Mouse (Mus musculus) heart, adult 9 months (tissue): ENCODE results near the gene Itsn1.

Source experiments
- DNase-seq, 2 experiments: peaks; one replicate each; pipeline ENCODE4 v3.0.0; 2022; ENCODE audit warnings: low spot score in 2 of 2

Gene Itsn1

GRCm38 (mm10) chr16:91870158-91870582 is 141.1 kb downstream of the Itsn1 start:
- no peak for DNase-seq

DNA sequence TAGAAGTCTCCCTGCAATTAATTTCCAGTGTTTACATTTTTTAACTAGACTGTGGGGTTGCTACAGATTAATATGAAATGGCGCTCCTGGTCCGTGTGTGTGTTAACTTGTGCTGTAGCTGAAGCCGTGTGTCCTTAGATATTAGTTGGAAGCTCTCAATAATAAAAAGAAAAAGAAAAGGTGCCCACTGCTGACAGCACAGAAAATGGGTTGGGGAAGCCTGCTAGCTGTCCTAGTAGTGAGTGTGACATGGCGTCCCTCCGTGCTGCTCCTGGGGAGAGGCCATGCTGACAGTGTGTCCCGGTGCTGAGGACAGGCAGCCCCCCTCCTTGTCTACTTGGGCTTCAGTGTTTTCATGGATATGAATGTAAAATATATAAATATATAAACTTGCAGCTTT is 142.1 kb downstream of the Itsn1 start:
- no peak for DNase-seq

DNA sequence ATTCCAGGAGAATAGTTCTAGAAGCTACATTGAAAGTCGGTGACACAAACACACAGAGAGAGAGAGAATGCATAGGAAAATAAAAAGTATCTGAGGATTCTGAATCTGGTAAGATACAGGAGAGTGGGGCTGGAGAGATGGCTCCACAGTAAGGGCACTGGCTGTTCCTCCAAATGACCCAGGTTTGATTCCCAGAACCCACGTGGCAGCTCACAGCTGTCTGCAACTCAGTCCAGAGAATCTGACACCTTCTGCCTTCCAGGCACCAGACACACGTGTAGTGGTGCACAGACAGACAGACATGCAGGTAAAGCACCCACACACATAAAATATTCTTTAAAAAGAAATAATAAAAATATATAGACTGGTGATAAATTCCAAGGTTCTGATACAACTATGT is 144.6 kb downstream of the Itsn1 start:
- no peak for DNase-seq

- DNase-seq = no peak
Measured at GRCm38 (mm10) chr16:91875567-91876344, 146.7 kb downstream of the Itsn1 start.

GRCm38 (mm10) chr16:91876457-91876856 is 147.4 kb downstream of the Itsn1 start:
- no peak for DNase-seq

GRCm38 (mm10) chr16:91879101-91879500 is 150.0 kb downstream of the Itsn1 start:
- no peak for DNase-seq

GRCm38 (mm10) chr16:91880869-91881767 is 152.0 kb downstream of the Itsn1 start:
- no peak for DNase-seq

DNA sequence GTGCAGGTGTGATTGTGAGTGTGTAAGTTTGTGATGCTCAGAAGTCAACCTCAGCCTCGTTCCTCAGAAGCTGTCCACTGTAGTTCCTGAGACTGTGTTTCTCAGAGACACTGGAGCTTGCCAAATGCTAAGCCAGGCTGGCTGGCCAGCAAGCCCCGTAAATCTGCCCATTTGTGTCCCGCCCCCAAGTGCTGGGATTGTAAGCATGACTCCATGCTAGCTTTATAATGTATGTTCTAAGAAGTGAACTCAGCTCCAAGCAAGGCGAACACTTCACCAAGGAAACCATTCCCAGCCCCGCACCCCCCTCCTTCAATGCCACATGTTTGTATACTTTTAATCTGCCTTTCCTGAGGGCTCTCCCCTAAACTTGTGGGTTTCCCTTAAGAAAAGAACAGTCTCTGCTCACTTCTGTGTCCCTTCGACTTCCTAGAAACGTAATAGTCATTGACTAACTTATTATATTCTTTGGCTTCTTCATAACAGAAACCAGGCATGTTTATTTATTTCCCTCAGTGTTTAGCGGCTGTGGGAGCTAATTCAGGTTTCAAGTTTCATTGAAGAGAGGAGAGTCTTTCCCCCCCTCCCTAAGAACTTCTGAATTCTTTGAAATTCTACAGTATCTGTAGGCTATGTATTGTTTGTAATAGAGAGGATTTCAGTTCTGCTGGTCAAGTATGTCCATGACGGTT is 153.2 kb downstream of the Itsn1 start:
- DNase-seq = no peak

GRCm38 (mm10) chr16:91883636-91884035 is 154.6 kb downstream of the Itsn1 start:
- no peak for DNase-seq

GRCm38 (mm10) chr16:91884196-91884595 is 155.1 kb downstream of the Itsn1 start:
- DNase-seq = no peak

- DNase-seq = no peak
Measured at GRCm38 (mm10) chr16:91885389-91886122, 156.5 kb downstream of the Itsn1 start.

DNA sequence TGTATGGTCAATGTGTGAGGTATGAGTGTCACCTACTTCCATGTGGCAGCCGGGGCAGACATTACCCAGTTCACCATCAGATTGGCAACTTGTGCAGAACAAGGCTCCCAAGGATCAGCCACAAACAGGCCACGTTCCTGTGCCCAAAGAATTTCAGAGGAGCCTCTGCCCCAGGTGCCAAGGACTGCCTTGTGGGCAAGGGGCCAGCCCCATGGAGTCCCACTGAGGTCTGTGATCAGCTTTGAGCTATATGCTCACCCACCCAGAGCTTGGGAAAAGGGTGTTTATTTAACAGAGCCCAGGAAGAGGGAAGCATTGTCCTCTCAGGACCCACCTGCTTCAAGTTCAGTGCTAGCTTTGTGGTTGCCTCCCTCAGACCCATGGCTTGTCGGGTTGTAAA is 159.3 kb downstream of the Itsn1 start:
- no peak for DNase-seq

DNA sequence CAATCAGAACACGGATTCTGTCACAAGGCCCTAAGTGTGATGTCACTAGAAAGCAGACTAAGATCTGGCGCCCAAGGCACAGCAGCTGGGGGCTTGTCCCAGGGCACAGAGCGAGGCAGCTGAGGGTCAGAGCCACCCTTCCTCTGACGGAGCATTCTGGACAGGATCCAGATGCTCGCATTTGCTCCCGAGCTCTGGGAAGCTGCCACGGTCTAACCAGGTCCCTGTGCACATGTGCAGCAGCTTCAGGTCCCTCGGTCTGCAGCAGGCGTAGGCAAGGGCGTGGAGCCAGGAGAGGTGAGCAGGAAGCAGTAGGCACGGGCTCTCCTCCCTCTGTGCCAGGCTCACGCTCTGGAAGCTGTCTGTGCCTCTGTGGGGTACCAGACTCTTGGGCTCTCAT is 160.8 kb downstream of the Itsn1 start:
- DNase-seq = peak in 1 of 2 experiments; percentile 12

- DNase-seq = no peak
Measured at GRCm38 (mm10) chr16:91891218-91891617, 162.1 kb downstream of the Itsn1 start.

DNA sequence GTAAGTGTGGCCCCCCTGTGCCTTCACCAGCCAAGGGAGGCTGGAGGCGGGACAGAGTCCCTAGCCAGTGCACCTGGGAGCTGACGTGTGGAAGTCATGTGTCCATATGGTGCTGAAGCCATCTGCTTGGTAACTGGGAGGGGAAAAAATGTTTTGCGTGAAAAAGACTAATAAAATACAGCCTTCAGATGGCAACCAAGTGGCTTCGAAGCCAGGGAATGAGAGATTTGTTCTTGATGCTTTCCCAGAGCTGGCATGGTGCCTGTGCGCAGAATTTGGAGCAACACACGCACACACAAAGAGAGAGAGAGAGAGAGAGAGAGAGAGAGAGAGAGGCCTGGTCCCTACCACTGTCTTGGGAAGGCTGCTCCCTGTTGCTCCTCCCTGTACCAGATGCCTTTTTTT is 167.3 kb downstream of the Itsn1 start:
- no peak for DNase-seq

- no peak for DNase-seq
Measured at GRCm38 (mm10) chr16:91898850-91899848, 170.1 kb downstream of the Itsn1 start.

- no peak for DNase-seq
Measured at GRCm38 (mm10) chr16:91900274-91900673, 171.2 kb downstream of the Itsn1 start.

- no peak for DNase-seq
Measured at GRCm38 (mm10) chr16:91903801-91904506, 174.9 kb downstream of the Itsn1 start.

DNA sequence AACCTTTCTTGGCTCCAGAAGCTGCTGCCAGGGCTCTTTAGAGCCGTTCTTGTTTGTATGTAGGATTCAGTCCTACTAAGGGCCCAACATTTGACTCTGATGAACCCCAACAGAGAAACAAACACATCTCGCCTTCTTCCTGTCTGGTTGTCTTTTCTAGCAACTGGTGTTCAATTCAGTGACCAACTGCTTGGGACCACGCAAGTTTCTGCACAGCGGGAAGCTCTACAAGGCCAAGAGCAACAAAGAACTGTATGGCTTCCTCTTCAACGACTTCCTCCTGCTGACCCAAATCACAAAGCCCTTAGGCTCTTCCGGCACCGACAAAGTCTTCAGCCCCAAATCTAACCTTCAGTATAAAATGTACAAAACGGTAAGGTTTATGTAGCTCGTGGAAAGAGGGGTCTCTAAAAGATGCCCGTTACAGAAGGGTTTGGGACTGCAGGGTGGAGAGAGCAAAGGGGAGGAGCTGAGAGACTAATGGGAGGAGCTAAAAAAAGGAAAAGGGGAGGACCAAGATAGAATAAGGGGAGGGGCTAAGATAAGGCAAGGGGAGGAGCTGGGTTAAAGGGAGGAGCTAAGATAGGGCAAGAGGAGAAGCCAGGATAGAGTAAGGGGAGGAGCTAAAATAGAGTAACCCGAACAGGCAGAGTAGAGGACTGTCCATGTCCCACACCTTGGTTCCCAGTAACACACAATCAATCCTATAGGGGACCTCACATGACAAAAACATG is 176.2 kb downstream of the Itsn1 start:
- no peak for DNase-seq
